Mouse (Mus musculus) C2C12 (cell line): ENCODE measurements around the gene Dazap2. TPM values are rescaled to one million over a fixed set of nuclear protein-coding genes. Genes with fewer than 3 reads are reported as not detected.

ENCODE experiments used
- H3K27me3 ChIP-seq: one replicate; pipeline ENCODE4 v1.6.1; 2011; ENCODE audit not compliant: control insufficient read depth, insufficient read depth, insufficient read length
- H3K36me3 ChIP-seq: one replicate; pipeline ENCODE4 v1.6.1; 2011; ENCODE audit not compliant: control insufficient read depth, insufficient read depth
- H3K4me3 ChIP-seq: one replicate; pipeline ENCODE4 v1.5.1; 2011; ENCODE audit warnings: mild to moderate bottlenecking, control low read depth; ENCODE audit not compliant: poor library complexity, insufficient read depth, severe bottlenecking
- H3K79me2 ChIP-seq: one replicate; pipeline ENCODE4 v1.6.1; 2011; ENCODE audit not compliant: control insufficient read depth, insufficient read depth
- H3K79me3 ChIP-seq: one replicate; pipeline ENCODE4 v1.6.1; 2011; ENCODE audit warnings: low read depth, control low read depth
- H3ac ChIP-seq: one replicate; pipeline ENCODE3; 2011; ENCODE audit warnings: low read depth; ENCODE audit not compliant: control insufficient read depth, insufficient read length
- CEBPB ChIP-seq: IDR thresholded peaks from one replicate; pipeline ENCODE4 v1.6.1; 2011; ENCODE audit warnings: low read depth, mild to moderate bottlenecking, control low read depth, moderate library complexity
- CTCF ChIP-seq: IDR thresholded peaks from one replicate; pipeline ENCODE4 v1.5.1; 2011; ENCODE audit not compliant: control insufficient read depth, insufficient read depth, insufficient read length
- FOSL1 ChIP-seq: IDR thresholded peaks from one replicate; pipeline ENCODE4 v1.8.0; 2011; ENCODE audit warnings: mild to moderate bottlenecking, low read length; ENCODE audit not compliant: poor library complexity, insufficient read depth, severe bottlenecking
- MAX ChIP-seq: IDR thresholded peaks from one replicate; pipeline ENCODE4 v1.6.1; 2011; ENCODE audit warnings: mild to moderate bottlenecking, control low read depth
- MYOD1 ChIP-seq: IDR thresholded peaks from one replicate; pipeline ENCODE4 v1.6.1; 2011; ENCODE audit warnings: low read depth; ENCODE audit not compliant: control insufficient read depth, insufficient read length
- MYOG ChIP-seq: IDR thresholded peaks from one replicate; pipeline ENCODE4 v1.6.1; 2011; ENCODE audit not compliant: control insufficient read depth, insufficient read length; ENCODE audit errors: extremely low read depth
- USF1 ChIP-seq: IDR thresholded peaks from one replicate; pipeline ENCODE4 v1.6.1; 2011; ENCODE audit warnings: low read depth, mild to moderate bottlenecking, control low read depth, moderate library complexity
- polyA plus RNA-seq: library from polyadenylated mRNA; unstranded; fragments of >200 nt; fragmentation: generic; extraction: Trizol; gene quantifications from one replicate; pipeline ENCODE4 v1.2.1, GENCODE M21; 2012; ENCODE audit warnings: missing spikeins

Gene Dazap2
- polyA plus RNA-seq, 1 experiment: 142 TPM

- no peaks in the 10 kb centered on the region for H3K36me3 ChIP-seq
- no peak overlapping the region for H3K4me3 ChIP-seq
- H3K27me3 ChIP-seq: peaks cover 23% of the 10 kb centered on the region
- TF ChIP-seq CTCF (no peak), MAX (no peak), CEBPB (no peak), MYOD1 (no peak), USF1 (no peak), MYOG (no peak), FOSL1 (no peak)
- no peaks in the 10 kb centered on the region for H3K79me2 ChIP-seq
- no peak overlapping the region for H3ac ChIP-seq
- no peaks in the 10 kb centered on the region for H3K79me3 ChIP-seq
Observed at GRCm38 (mm10) chr15:100642451-100642850, 27.3 kb downstream of the Dazap2 start.

DNA sequence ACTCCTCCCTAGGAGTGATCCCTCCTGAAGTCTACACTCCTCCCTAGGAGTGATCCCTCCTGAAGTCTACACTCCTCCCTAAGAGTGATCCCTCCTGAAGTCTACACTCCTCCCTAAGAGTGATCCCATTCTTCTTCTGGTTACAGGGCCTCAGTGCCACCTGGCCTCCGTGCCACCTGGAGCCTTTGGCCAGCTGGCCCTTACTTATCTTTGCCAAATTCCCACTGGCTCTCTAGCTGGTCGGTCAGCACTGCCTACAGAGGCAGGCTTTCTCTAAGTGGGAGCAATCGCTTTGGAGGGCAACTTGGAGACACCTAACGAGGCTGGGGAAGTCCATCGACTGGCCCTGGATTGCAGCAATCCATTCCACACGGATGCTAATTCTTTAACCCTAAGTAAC lies 31.0 kb downstream of the Dazap2 start:
- Histone ChIP-seq H3K79me3 (no peaks in the 10 kb centered on the region), H3ac (no peak overlapping the region)
- TF ChIP-seq MYOG (no peak), MAX (no peak), USF1 (no peak), MYOD1 (no peak), CEBPB (no peak), CTCF (no peak), FOSL1 (no peak)

GRCm38 (mm10) chr15:100650111-100650510 lies 35.0 kb downstream of the Dazap2 start:
- Histone ChIP-seq H3K4me3 (no peak overlapping the region), H3ac (no peak overlapping the region), H3K79me2 (no peaks in the 10 kb centered on the region), H3K36me3 (no peaks in the 10 kb centered on the region), H3K79me3 (no peaks in the 10 kb centered on the region), H3K27me3 (peaks cover 27% of the 10 kb centered on the region)
- no peak for TF ChIP-seq FOSL1
- TF ChIP-seq MAX: no peak
- TF ChIP-seq MYOG: no peak
- no peak for TF ChIP-seq CEBPB
- no peak for TF ChIP-seq MYOD1
- no peak for TF ChIP-seq USF1
- TF ChIP-seq CTCF: no peak

More for the DNA sequence above, 31.0 kb downstream of the Dazap2 start:
- H3K4me3 ChIP-seq: no peak overlapping the region
- H3K27me3 ChIP-seq: peaks cover 23% of the 10 kb centered on the region
- no peaks in the 10 kb centered on the region for H3K36me3 ChIP-seq
- no peaks in the 10 kb centered on the region for H3K79me2 ChIP-seq

DNA sequence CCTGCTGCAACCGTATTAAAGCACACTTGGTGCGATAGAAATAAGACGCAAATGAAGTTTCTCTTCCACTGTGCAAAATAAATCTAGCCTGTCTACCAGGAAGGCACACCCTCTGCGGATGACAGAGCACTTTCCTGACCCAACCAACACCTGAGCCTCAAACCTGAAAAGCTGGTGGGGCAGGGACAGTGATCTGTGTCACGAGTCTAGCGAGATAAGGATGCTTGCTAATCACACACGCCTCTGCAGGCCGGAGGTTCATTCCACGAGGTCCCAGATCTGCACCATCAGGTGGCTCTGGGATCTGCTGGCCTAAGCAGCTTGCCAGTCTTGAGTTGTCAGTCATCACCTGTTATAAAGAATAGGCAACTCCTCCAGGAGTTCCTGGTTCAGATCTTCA lies 36.5 kb downstream of the Dazap2 start:
- Histone ChIP-seq H3ac (no peak overlapping the region), H3K79me3 (no peaks in the 10 kb centered on the region), H3K27me3 (peaks cover 36% of the 10 kb centered on the region), H3K4me3 (no peak overlapping the region), H3K79me2 (no peaks in the 10 kb centered on the region), H3K36me3 (no peaks in the 10 kb centered on the region)
- TF ChIP-seq MYOD1: no peak
- TF ChIP-seq FOSL1: no peak
- TF ChIP-seq MYOG: no peak
- no peak for TF ChIP-seq MAX
- TF ChIP-seq CEBPB: no peak
- no peak for TF ChIP-seq USF1
- no peak for TF ChIP-seq CTCF

GRCm38 (mm10) chr15:100654271-100654670 lies 39.1 kb downstream of the Dazap2 start:
- Histone ChIP-seq H3K4me3 (no peak overlapping the region), H3K36me3 (no peaks in the 10 kb centered on the region), H3K79me3 (no peaks in the 10 kb centered on the region), H3K79me2 (no peaks in the 10 kb centered on the region), H3K27me3 (peaks cover 49% of the 10 kb centered on the region), H3ac (no peak overlapping the region)
- no peak for TF ChIP-seq MYOG
- no peak for TF ChIP-seq FOSL1
- no peak for TF ChIP-seq CTCF
- TF ChIP-seq MYOD1: no peak
- no peak for TF ChIP-seq USF1
- TF ChIP-seq MAX: no peak
- TF ChIP-seq CEBPB: no peak

DNA sequence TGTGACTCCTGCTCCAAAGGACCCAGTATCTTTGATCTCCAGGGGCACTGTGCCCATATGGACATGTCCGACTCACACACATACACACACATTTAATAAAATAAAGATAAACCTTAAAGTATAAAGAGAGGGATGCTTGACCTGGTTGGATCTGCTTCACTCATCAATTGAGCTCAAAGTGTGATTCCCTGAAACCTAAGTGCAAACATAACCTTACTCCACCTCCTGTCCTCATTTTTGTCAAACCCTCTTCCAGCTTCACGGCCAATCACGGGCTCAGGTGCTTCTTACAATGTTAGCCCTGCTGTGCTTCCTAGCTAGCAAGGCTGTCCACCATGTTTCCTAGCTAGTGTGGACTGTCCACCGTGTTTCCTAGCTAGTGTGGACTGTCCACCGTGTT lies 40.1 kb downstream of the Dazap2 start:
- H3K4me3 ChIP-seq: no peak overlapping the region
- no peaks in the 10 kb centered on the region for H3K36me3 ChIP-seq
- TF ChIP-seq FOSL1: no peak
- no peak for TF ChIP-seq CTCF
- no peaks in the 10 kb centered on the region for H3K79me3 ChIP-seq
- peaks cover 41% of the 10 kb centered on the region for H3K27me3 ChIP-seq
- no peaks in the 10 kb centered on the region for H3K79me2 ChIP-seq
- no peak overlapping the region for H3ac ChIP-seq
